Mouse (Mus musculus): ENCODE data around the gene 4930486L24Rik. TPM values are rescaled to one million over a fixed set of nuclear protein-coding genes. Genes with fewer than 3 reads are reported as not detected.

4930486L24Rik gene
- not detected in 2 replicates for polyA plus RNA-seq (2012; rRNA removed)

GRCm38 (mm10) chr13:60864281-60864680 lies at the start of gene 4930486L24Rik:
Gene 4930486L24Rik (minus strand): TSS chr13:60864475.

GRCm38 (mm10) chr13:60904780-60905179 lies 40.5 kb upstream of the 4930486L24Rik start, which contains the start of gene Tpbpb:
Gene Tpbpb (minus strand): TSS chr13:60904880.

GRCm38 (mm10) chr13:60897328-60897727 lies 33.1 kb upstream of the 4930486L24Rik start, which contains the start of gene Ctla2b:
Gene Ctla2b (minus strand): TSS chr13:60897447.

GRCm38 (mm10) chr13:60896794-60897193 lies 32.5 kb upstream of the 4930486L24Rik start, which contains the start of gene Gm49392:
Gene Gm49392 (minus strand): TSS chr13:60896894.

GRCm38 (mm10) chr13:60802749-60803148 lies 61.5 kb downstream of the 4930486L24Rik start, which contains the start of gene Ctsll3:
Gene Ctsll3 (minus strand): TSS chr13:60802849.

Other genes starting within 250 kb of the 4930486L24Rik start
- gene BC051665, start 78.1 kb downstream of the 4930486L24Rik start, polyA plus RNA-seq (2012; rRNA removed), result not detected in 2 replicates
- not detected in 2 replicates for gene Ctsll3, start 61.6 kb downstream of the 4930486L24Rik start, polyA plus RNA-seq (2012; rRNA removed)
- gene Gm49392, start 32.4 kb upstream of the 4930486L24Rik start, polyA plus RNA-seq (2012; rRNA removed), result not detected in 2 replicates
- gene Ctla2b, start 33.0 kb upstream of the 4930486L24Rik start, polyA plus RNA-seq (2012; rRNA removed), result 0.22 and 0.26 TPM in 2 replicates
- gene Tpbpb, start 40.4 kb upstream of the 4930486L24Rik start, polyA plus RNA-seq (2012; rRNA removed), result not detected in 2 replicates
- not detected in 2 replicates for gene Gm49393, start 71.1 kb upstream of the 4930486L24Rik start, polyA plus RNA-seq (2012; rRNA removed)
- 0.24 and 0.59 TPM in 2 replicates for gene Gm49391, start 72.1 kb upstream of the 4930486L24Rik start, polyA plus RNA-seq (2012; rRNA removed)
- gene Ctla2a, start 72.2 kb upstream of the 4930486L24Rik start, polyA plus RNA-seq (2012; rRNA removed), result 0.94 and 1.4 TPM in 2 replicates
- gene Tpbpa, start 77.5 kb upstream of the 4930486L24Rik start, polyA plus RNA-seq (2012; rRNA removed), result not detected in 2 replicates
- gene Ctsj, start 141.5 kb upstream of the 4930486L24Rik start, polyA plus RNA-seq (2012; rRNA removed), result not detected in 2 replicates
- gene Ctsq, start 176.2 kb upstream of the 4930486L24Rik start, polyA plus RNA-seq (2012; rRNA removed), result not detected in 2 replicates